Mouse (Mus musculus): ENCODE results near the gene Cxcl17.

Gene Cxcl17

GRCm38 (mm10) chr7:25369058-25369749, 43.5 kb downstream of the Cxcl17 start, which contains the start of gene Cnfn:
Cnfn (minus strand) TSS chr7:25369724.
- DNase-seq (ENCODE audit: low spot score in 2 of 2) = no peak

GRCm38 (mm10) chr7:25368333-25368732, 44.4 kb downstream of the Cxcl17 start:
- no peak for DNase-seq (ENCODE audit: low spot score in 2 of 2)

DNA sequence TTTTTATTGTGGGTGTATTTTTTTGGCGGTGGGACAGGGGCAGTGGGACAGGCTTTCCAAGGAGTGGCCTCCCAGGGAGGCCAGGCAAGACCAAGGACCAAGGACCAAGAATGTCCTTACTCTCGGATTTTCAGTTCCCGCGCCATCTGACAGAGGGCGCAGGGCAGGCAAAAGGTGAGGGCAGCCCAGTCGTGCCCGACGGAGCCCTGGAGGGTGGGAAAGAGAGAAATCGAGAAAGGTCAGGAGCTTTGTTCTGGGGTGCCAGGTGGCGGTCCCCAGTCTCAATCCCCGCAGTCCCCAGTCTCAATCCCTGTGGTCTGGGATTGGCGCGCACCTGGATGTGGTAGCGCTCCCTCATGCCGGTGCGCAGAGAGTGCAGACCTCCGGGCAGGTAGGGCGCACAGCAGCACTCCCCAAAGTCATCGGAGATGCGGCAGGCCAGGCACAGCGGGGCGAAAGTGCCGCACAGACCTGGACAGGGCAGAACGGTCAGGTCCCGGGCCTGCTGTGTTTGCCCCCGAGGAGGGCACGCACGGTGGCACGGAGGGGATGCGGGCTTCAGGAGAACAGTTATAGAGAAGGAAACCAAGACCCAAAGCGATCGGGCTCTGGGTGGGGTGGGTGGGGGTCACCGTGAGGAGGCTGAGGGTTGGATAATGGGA, 44.9 kb downstream of the Cxcl17 start:
- DNase-seq (ENCODE audit: low spot score in 2 of 2) = no peak

GRCm38 (mm10) chr7:25365937-25366625, 46.6 kb downstream of the Cxcl17 start:
- DNase-seq (ENCODE audit: low spot score in 2 of 2) = no peak

DNA sequence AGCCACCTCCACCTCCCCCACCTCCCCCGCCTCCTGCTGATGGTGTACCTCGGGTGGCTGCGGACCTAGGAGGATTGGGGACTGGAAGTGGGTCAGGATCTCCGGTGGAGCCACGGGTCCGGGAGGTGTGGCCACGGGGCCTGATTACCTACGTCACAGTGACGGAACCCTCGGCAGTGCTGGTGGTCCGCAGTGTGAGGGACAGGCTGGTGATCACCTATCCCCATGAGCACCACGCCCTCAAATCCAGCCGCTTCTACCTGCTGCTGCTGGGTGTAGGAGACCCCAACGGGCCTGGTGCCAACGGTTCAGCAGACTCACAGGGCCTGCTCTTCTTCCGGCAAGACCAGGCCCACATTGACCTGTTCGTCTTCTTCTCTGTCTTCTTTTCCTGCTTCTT, 49.1 kb downstream of the Cxcl17 start:
- DNase-seq (ENCODE audit: low spot score in 2 of 2) = no peak

GRCm38 (mm10) chr7:25363151-25363550, 49.5 kb downstream of the Cxcl17 start:
- DNase-seq (ENCODE audit: low spot score in 2 of 2) = no peak

- no peak for DNase-seq (ENCODE audit: low spot score in 2 of 2)
Measured at GRCm38 (mm10) chr7:25358721-25359206, 53.9 kb downstream of the Cxcl17 start.
